Mouse (Mus musculus): ENCODE measurements around the gene Hpgds.

DNA sequence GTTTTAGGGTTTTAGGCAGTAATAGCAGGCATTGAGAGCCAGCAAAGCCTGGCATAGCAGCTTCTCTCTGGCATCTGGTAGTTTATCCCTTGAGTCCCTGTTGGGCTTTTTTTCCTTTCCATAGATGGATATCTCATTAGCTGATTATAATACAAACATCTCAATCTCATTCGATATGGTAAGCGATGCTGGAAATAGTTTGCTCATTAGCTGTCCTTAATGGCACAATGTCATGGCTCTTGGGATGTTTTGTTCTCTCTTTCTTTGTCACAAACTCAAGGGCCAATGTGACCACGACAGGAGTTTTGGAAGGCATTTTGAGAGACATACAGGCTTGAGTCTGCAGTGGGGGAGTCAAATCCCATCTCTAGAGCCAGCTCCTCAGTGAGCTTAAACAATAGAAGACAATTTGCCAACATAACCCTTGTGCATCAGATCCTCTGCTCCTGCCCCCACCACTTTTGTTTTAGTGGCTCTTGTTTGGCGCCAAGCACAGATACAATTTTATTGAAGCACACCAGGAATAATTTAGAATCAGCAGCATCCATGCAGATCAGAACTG, 14.8 kb upstream of the Hpgds start:
- no peak for TF ChIP-seq GATA1 (IDR thresholded peaks at IDR 0.05; ENCODE audit: borderline replicate concordance, low read length)
- no peak for TF ChIP-seq FLI1 (IDR thresholded peaks at IDR 0.05; ENCODE audit: low read length)

Measured in megakaryocyte, embryonic 14.5 days (primary cell).